Mouse (Mus musculus) heart, embryonic 16.5 days (tissue): ENCODE measurements at regions not wholly inside any gene's neighbourhood (a gene's known extent, or its start where the extent isn't known, plus 50 kb on each side); places are given as distances from the start of the nearest gene placed in this dataset.
"Not testable (repeated sequence)": the region's sequence is repeated elsewhere in the genome, so short reads cannot be mapped to it uniquely, and the experiment has no call there.

Experiments used
- ATAC-seq: fragments of 200-750 bp; cut with Nextera tagmentation; replicated peaks from 2 replicates; pipeline ENCODE4 v1.8.0; 2017; ENCODE audit warnings: moderate number of reproducible peaks; ENCODE audit not compliant: insufficient read depth, low FRiP score; ENCODE audit errors: extremely low read depth
- H3K27ac ChIP-seq: fragments of 300-500 bp; sonication (generic); 2 replicates; pipeline ENCODE4 v1.5.1; 2014; ENCODE audit warnings: mild to moderate bottlenecking, low read length, control low read depth, moderate library complexity
- H3K27me3 ChIP-seq: fragments of 300-500 bp; sonication (generic); 2 replicates; pipeline ENCODE4 v1.6.1; 2014; ENCODE audit warnings: low read length, mixed read lengths; ENCODE audit not compliant: control insufficient read depth, insufficient read depth
- H3K36me3 ChIP-seq: fragments of 300-500 bp; sonication (generic); 2 replicates; pipeline ENCODE4 v1.6.1; 2014; ENCODE audit not compliant: control insufficient read depth, insufficient read depth
- H3K4me1 ChIP-seq: fragments of 300-500 bp; sonication (generic); 2 replicates; pipeline ENCODE4 v1.6.1; 2014; ENCODE audit warnings: low read length, mixed read lengths; ENCODE audit not compliant: control insufficient read depth, insufficient read depth
- H3K4me2 ChIP-seq: fragments of 300-500 bp; sonication (generic); 2 replicates; pipeline ENCODE4 v1.6.1; 2014; ENCODE audit warnings: low read depth, mild to moderate bottlenecking, control low read depth, low read length
- H3K4me3 ChIP-seq: fragments of 300-500 bp; sonication (generic); 2 replicates; pipeline ENCODE4 v1.5.1; 2014; ENCODE audit warnings: mild to moderate bottlenecking, control low read depth, low read length
- H3K9ac ChIP-seq: fragments of 300-500 bp; sonication (generic); 2 replicates; pipeline ENCODE4 v1.6.1; 2014; ENCODE audit warnings: low read length, control low read depth
- H3K9me3 ChIP-seq: fragments of 300-500 bp; sonication (generic); replicated peaks from 2 replicates; pipeline ENCODE4 v1.6.1; 2016; ENCODE audit warnings: low read length; ENCODE audit not compliant: control insufficient read depth
- WGBS: fragments of 180-500 bp; shearing (Covaris S2); extraction: QIAGEN DNeasy Blood & Tissue Kit; methylation state at CpG from one replicate; pipeline ENCODE4 v1.1.7; 2014; 5-methylcytosine and 5-hydroxymethylcytosine counted together

DNA sequence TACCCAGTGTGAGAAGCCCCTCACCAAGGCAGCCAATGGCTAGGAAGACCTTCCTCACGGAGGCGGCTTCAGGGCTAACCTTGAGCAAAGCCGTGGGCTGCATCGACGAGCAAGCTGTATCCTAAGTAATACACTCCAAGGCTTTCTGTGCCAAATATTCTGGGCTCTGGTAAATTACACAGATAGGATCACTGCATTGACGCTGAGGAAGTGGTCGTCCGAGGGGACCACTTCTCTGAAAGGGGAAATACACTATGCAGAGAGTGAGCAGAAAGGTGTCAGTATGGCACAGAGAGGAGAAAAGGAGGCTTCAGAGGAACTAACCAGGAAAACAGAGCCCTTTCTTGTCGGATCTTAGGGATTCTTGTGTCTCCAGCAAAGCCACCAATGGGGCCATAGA, 124.1 kb downstream of the Enc1 start:
- no peaks in the 10 kb centered on the region; the same call in none of the 2 replicates for H3K27me3 ChIP-seq
- ATAC-seq = no peak
- WGBS = 64% methylated on average over 9 of the region's 9 CpGs
- no peak overlapping the region for H3K4me2 ChIP-seq
- H3K4me3 ChIP-seq = no peak overlapping the region
- no peaks in the 10 kb centered on the region for H3K9me3 ChIP-seq
- H3K4me1 ChIP-seq = peaks cover 7% of the 10 kb centered on the region
- H3K36me3 ChIP-seq = no peaks in the 10 kb centered on the region
- no peak overlapping the region for H3K27ac ChIP-seq
- H3K9ac ChIP-seq = no peak overlapping the region

DNA sequence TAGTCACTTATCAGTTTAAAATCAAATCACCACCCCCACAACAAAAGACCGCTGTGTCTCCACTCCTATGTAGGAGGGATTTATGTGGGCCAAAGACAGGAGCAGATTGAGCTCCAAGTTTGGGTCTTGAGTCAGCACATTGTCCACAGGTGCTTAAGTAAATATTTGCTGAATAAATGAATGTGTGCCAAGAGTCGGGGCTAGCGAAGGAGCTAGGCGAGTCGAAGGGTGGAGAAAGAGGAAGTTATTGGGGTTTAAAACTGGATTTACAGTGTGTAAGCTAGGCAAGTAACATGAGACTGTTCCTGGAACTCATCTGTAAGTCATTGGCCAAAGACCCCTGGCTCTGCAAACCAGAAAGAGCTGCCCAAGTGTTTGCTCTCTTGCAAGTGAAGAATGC, 122.9 kb downstream of the Enc1 start:
- no peaks in the 10 kb centered on the region for H3K36me3 ChIP-seq
- H3K4me1 ChIP-seq = peaks cover 7% of the 10 kb centered on the region
- no peak overlapping the region for H3K4me3 ChIP-seq
- no peak overlapping the region for H3K4me2 ChIP-seq
- no peaks in the 10 kb centered on the region for H3K9me3 ChIP-seq
- no peak overlapping the region for H3K9ac ChIP-seq
- WGBS = 79% methylated on average over 5 of the region's 5 CpGs
- no peak overlapping the region for H3K27ac ChIP-seq
- ATAC-seq = no peak
- no peaks in the 10 kb centered on the region; the same call in none of the 2 replicates for H3K27me3 ChIP-seq

DNA sequence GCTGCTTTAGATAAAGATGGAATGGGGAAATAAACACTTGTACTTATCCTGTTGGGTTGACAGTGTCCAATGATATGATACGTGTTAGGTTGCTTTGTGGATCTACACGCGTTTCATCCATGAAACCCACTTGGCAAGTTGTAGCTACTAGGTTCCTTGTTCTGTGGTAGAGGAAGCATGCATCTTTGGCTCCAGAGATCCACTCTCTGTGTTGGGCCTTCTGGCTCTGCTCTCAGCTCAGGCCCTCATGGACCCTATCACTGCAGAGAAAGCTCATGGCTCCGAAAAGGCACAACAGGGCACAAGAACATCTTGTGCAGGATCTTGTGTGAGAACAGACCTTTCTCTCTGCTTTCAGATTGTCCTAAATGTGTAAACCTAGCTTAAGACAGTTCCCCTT, 122.3 kb downstream of the Enc1 start:
- H3K27ac ChIP-seq = no peak overlapping the region
- H3K9ac ChIP-seq = no peak overlapping the region
- peaks cover 7% of the 10 kb centered on the region for H3K4me1 ChIP-seq
- H3K4me3 ChIP-seq = no peak overlapping the region
- no peak overlapping the region for H3K4me2 ChIP-seq
- 46% methylated on average over 4 of the region's 4 CpGs for WGBS
- H3K27me3 ChIP-seq = no peaks in the 10 kb centered on the region; the same call in none of the 2 replicates
- no peaks in the 10 kb centered on the region for H3K9me3 ChIP-seq
- no peak for ATAC-seq
- no peaks in the 10 kb centered on the region for H3K36me3 ChIP-seq

DNA sequence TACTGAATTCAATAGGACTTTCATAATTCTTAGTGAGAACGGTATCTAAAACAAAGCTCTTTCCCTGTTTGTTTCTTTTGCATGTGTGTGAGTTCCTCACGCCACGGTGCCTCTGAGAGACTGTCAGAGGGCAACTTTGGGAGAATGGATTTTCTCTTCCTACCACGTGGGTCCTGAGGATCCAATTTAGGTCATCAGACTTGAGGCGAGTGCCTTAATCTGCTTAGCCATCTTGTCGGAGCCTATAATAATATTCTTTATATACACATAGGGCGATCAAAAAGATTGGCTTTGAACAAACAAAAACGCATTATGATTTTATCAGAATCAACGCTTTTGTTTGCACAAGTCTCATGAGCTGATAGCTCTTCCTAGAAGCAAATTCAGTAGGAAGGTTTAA, 119.6 kb downstream of the Enc1 start:
- no peak overlapping the region for H3K27ac ChIP-seq
- H3K9ac ChIP-seq = no peak overlapping the region
- no peak overlapping the region for H3K4me3 ChIP-seq
- no peaks in the 10 kb centered on the region for H3K36me3 ChIP-seq
- no peak overlapping the region for H3K4me2 ChIP-seq
- ATAC-seq = no peak
- H3K9me3 ChIP-seq = no peaks in the 10 kb centered on the region
- WGBS = 47% methylated on average over 9 of the region's 9 CpGs
- no peaks in the 10 kb centered on the region; the same call in none of the 2 replicates for H3K27me3 ChIP-seq
- H3K4me1 ChIP-seq = peaks cover 11% of the 10 kb centered on the region

DNA sequence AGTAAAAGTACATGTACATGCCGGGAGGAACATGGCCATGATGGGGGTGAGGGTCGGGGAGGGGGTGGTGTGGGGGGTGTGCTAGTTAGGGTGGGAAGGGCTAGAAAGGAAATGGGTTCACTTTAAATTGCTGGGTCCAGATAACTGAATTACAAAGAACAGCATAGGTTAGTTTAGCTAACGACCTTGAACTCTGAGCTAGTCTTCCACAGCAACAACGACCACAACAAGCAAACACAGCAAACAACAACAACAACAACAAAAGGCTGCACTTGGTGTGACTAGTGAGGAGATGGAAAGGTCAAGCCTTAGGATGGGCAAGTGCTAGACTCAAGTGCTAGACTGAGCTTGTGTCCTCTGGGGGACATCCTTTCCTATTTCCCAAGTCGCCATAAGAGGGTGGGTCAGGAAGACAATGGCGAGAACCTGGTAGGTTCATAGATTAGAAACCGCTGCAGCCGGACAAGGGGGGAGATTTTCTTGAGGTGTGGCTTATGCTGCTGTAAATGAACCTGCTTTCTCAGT, 117.9 kb downstream of the Enc1 start:
- Histone ChIP-seq H3K4me1 (peaks cover 11% of the 10 kb centered on the region), H3K36me3 (no peaks in the 10 kb centered on the region), H3K27me3 (no peaks in the 10 kb centered on the region), H3K4me2 (no peak overlapping the region), H3K9ac (no peak overlapping the region), H3K27ac (no peak overlapping the region), H3K4me3 (no peak overlapping the region), H3K9me3 (no peaks in the 10 kb centered on the region)
- WGBS = 86% methylated on average over 8 of the region's 8 CpGs
- ATAC-seq = no peak

DNA sequence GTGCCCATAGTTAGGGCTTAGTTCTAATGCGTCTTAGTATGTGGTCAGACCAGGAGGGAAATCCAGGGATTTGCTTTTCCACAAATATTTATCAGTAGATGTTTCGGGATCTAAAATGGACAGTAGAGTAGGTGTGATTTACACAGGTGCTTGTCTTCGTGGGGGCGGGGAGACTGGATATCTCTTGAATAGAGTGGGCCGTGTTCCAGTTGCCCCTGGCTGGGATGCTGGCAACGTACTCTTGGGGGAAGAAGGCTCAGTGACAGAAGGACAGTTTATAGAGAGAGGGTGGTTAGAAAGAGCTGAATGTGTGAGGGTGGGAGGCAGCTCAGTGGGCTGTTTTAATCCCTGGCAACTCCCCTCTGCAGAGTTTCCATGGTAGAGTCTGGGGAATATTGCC, 117.4 kb downstream of the Enc1 start:
- WGBS = 70% methylated on average over 6 of the region's 6 CpGs
- Histone ChIP-seq H3K4me2 (no peak overlapping the region), H3K27me3 (no peaks in the 10 kb centered on the region), H3K9ac (no peak overlapping the region), H3K9me3 (no peaks in the 10 kb centered on the region), H3K27ac (no peak overlapping the region), H3K4me1 (peaks cover 11% of the 10 kb centered on the region), H3K36me3 (no peaks in the 10 kb centered on the region), H3K4me3 (no peak overlapping the region)
- no peak for ATAC-seq

DNA sequence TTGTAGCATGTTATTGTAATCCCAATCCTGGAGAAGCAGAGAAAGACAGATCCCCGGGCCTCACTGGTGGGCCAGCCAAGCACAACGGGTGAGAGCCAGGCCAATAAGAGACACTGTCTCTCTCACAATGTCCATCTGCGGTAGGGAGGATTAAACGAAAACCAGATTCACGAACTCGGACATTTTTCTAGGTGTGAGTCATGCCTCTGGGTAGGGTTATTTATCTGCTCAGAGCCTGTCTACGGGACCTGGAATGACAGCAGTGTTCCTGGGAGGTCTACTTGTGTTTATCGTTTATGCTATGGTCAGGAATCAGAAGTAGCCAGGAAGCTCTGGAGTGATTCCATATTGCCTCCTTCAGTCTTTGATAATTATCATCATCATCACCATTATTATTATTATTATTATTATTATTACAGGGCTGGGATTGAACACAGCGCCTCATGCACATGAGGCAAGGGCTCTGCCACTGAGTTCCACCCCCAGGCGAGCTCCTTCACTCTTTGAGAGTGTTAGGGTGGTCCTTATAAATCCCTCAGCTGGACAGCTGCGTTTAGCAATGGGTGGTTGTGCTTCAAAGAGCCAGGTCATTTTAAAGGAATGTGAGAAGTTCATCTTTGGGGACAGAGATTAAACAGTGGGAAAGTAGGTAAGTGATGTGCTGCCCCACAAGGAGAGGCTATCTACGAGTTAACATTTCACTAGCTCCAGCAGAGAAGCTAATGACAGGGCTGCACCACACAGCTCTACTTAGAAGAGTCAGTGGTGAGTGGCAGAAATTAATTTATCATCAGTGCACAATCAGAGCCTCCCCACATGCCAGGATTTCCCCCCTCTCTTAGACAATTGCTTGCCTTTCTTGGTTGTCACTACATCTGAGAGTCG, 116.3 kb downstream of the Enc1 start:
- Histone ChIP-seq H3K4me3 (no peak overlapping the region), H3K36me3 (no peaks in the 10 kb centered on the region), H3K4me1 (peaks cover 6% of the 10 kb centered on the region; the same call in 1 of the 2 replicates), H3K9me3 (no peaks in the 10 kb centered on the region), H3K4me2 (no peak overlapping the region), H3K9ac (no peak overlapping the region), H3K27ac (no peak overlapping the region), H3K27me3 (no peaks in the 10 kb centered on the region)
- 41% methylated on average over 13 of the region's 13 CpGs for WGBS
- ATAC-seq = peak; percentile 32; the same call in 1 of the 2 replicates

DNA sequence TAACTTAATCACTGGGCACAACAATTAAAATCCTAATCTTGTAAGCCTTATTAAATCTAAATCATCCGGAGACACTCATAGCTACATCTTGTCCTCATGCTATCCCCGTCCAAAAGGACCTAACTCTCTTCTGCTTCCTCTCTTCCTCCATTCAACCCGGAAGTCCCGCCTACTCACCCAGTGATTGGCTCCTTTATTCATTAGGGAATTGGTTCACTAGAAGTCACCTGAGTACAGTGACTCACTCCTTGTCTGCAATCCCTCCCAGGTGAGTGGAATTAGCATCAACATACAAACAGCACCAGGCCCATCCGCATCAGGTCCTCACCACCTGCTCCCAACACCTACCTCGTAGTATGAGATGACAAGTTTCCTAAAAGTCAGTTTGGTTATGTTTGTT, 114.5 kb downstream of the Enc1 start:
- not testable (repeated sequence) for H3K9me3 ChIP-seq, H3K9ac ChIP-seq, ATAC-seq

DNA sequence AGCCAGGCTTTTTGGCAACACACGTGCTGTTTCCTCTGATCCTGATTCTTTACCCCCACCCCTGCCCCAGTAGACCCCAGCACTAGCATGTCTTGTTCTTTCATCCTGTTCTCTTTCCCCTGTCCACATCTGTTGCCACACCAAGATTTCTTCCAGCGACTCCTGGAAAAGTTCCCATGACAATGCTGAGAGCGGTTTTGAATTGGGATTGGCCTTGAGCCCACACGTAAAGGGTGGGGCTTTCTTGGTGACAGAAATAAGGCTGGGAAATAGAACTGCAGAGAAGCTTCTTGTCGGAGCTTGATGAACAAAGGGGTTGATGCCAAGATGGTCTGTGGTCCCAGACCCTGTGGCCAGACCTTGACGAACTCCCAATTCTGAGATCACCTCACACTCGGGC, 106.8 kb downstream of the Enc1 start:
- H3K4me1 ChIP-seq = no peaks in the 10 kb centered on the region

More for the DNA sequence above, 114.5 kb downstream of the Enc1 start:
- not testable (repeated sequence) for H3K27me3 ChIP-seq, H3K4me1 ChIP-seq, H3K4me3 ChIP-seq, H3K4me2 ChIP-seq, H3K36me3 ChIP-seq, H3K27ac ChIP-seq
- WGBS = 93% methylated on average over 6 of the region's 6 CpGs

More for the DNA sequence above, 106.8 kb downstream of the Enc1 start:
- H3K4me3 ChIP-seq = no peak overlapping the region
- H3K36me3 ChIP-seq = no peaks in the 10 kb centered on the region
- ATAC-seq = no peak
- H3K4me2 ChIP-seq = no peak overlapping the region
- no peak overlapping the region for H3K27ac ChIP-seq
- H3K27me3 ChIP-seq = no peaks in the 10 kb centered on the region; the same call in 1 of the 2 replicates
- no peak overlapping the region for H3K9ac ChIP-seq
- H3K9me3 ChIP-seq = no peaks in the 10 kb centered on the region
- 57% methylated on average over 7 of the region's 7 CpGs for WGBS
